Mouse (Mus musculus): Measurements from ENCODE around the gene Asl. TPM values are rescaled to one million over a fixed set of nuclear protein-coding genes. Genes with fewer than 3 reads are reported as not detected.

Gene Asl
- total and polyA plus RNA-seq, 2 experiments from 2014 or later = 39.1 to 52.8 TPM

GRCm38 (mm10) chr5:130022366-130022765, 6.7 kb downstream of the Asl start:
- H3K4me2 ChIP-seq (ENCODE audit: low read depth, low read length, poor library complexity, severe bottlenecking) = no peak overlapping the region
- ATAC-seq (ENCODE audit: low FRiP score) (no peak), DNase-seq (ENCODE audit: low spot score) (no peak)
- WGBS = 89% methylated on average over 7 of the region's 7 CpGs
- H3K9me3 ChIP-seq (ENCODE audit: low read length) = no peaks in the 10 kb centered on the region
- no peak overlapping the region for H3K4me3 ChIP-seq (ENCODE audit: low read depth, low read length)
- H3K27me3 ChIP-seq (ENCODE audit: insufficient read depth, low read length) = no peaks in the 10 kb centered on the region
- TF ChIP-seq CTCF (IDR thresholded peaks at IDR 0.05) = no peak
- H3K27ac ChIP-seq (ENCODE audit: low read depth, low read length) = no peak overlapping the region
- no peak overlapping the region for H3K9ac ChIP-seq (replicated peaks; ENCODE audit: low read length, poor library complexity, severe bottlenecking)
- no peaks in the 10 kb centered on the region for H3K36me3 ChIP-seq (ENCODE audit: insufficient read depth, low read length)
- H3K4me1 ChIP-seq (ENCODE audit: insufficient read depth, low read length) = no peaks in the 10 kb centered on the region

- DNase-seq (ENCODE audit: low spot score) = peak; percentile 38
- no peak overlapping the region for H3K4me2 ChIP-seq (ENCODE audit: low read depth, low read length, poor library complexity, severe bottlenecking)
- 55% methylated on average over 5 of the region's 5 CpGs for WGBS
- TF ChIP-seq CTCF (IDR thresholded peaks at IDR 0.05) = no peak
- H3K9ac ChIP-seq (replicated peaks; ENCODE audit: low read length, poor library complexity, severe bottlenecking) = no peak overlapping the region
- no peaks in the 10 kb centered on the region for H3K9me3 ChIP-seq (ENCODE audit: low read length)
- H3K27me3 ChIP-seq (ENCODE audit: insufficient read depth, low read length) = no peaks in the 10 kb centered on the region
- H3K27ac ChIP-seq (ENCODE audit: low read depth, low read length) = no peak overlapping the region
- no peaks in the 10 kb centered on the region for H3K4me1 ChIP-seq (ENCODE audit: insufficient read depth, low read length)
- ATAC-seq (ENCODE audit: low FRiP score) = no peak
- no peak overlapping the region for H3K4me3 ChIP-seq (ENCODE audit: low read depth, low read length)
- no peaks in the 10 kb centered on the region for H3K36me3 ChIP-seq (ENCODE audit: insufficient read depth, low read length)
Measured at GRCm38 (mm10) chr5:130021361-130021966, 7.6 kb downstream of the Asl start.

GRCm38 (mm10) chr5:130019461-130019860, 9.6 kb downstream of the Asl start:
- Histone ChIP-seq H3K27ac (ENCODE audit: low read depth, low read length) (no peak overlapping the region), H3K4me3 (ENCODE audit: low read depth, low read length) (no peak overlapping the region), H3K4me2 (ENCODE audit: low read depth, low read length, poor library complexity, severe bottlenecking) (no peak overlapping the region), H3K9ac (replicated peaks; ENCODE audit: low read length, poor library complexity, severe bottlenecking) (no peak overlapping the region), H3K4me1 (ENCODE audit: insufficient read depth, low read length) (no peaks in the 10 kb centered on the region), H3K27me3 (ENCODE audit: insufficient read depth, low read length) (no peaks in the 10 kb centered on the region), H3K36me3 (ENCODE audit: insufficient read depth, low read length) (peaks cover 6% of the 10 kb centered on the region; the same call in 1 of the 2 replicates), H3K9me3 (ENCODE audit: low read length) (no peaks in the 10 kb centered on the region)
- ATAC-seq (ENCODE audit: low FRiP score) (no peak), DNase-seq (ENCODE audit: low spot score) (no peak)
- no peak for TF ChIP-seq CTCF (IDR thresholded peaks at IDR 0.05)
- WGBS = 83% methylated on average over 8 of the region's 8 CpGs

GRCm38 (mm10) chr5:130015104-130015503, 13.9 kb downstream of the Asl start:
- ATAC-seq (ENCODE audit: low FRiP score) (no peak), DNase-seq (ENCODE audit: low spot score) (no peak)
- peak; percentile 23; the same call in 1 of the 2 replicates for TF ChIP-seq CTCF (IDR thresholded peaks at IDR 0.05)
- no peaks in the 10 kb centered on the region for H3K4me1 ChIP-seq (ENCODE audit: insufficient read depth, low read length)
- no peak overlapping the region for H3K4me3 ChIP-seq (ENCODE audit: low read depth, low read length)
- WGBS = 99% methylated on average over 3 of the region's 3 CpGs
- no peak overlapping the region for H3K27ac ChIP-seq (ENCODE audit: low read depth, low read length)
- H3K9me3 ChIP-seq (ENCODE audit: low read length) = no peaks in the 10 kb centered on the region
- H3K4me2 ChIP-seq (ENCODE audit: low read depth, low read length, poor library complexity, severe bottlenecking) = no peak overlapping the region
- H3K36me3 ChIP-seq (ENCODE audit: insufficient read depth, low read length) = peaks cover 19% of the 10 kb centered on the region
- no peak overlapping the region for H3K9ac ChIP-seq (replicated peaks; ENCODE audit: low read length, poor library complexity, severe bottlenecking)
- H3K27me3 ChIP-seq (ENCODE audit: insufficient read depth, low read length) = no peaks in the 10 kb centered on the region

GRCm38 (mm10) chr5:130010961-130011360, 18.1 kb downstream of the Asl start:
- ATAC-seq (ENCODE audit: low FRiP score) (no peak), DNase-seq (ENCODE audit: low spot score) (no peak)
- peaks cover 15% of the 10 kb centered on the region for H3K36me3 ChIP-seq (ENCODE audit: insufficient read depth, low read length)
- H3K4me2 ChIP-seq (ENCODE audit: low read depth, low read length, poor library complexity, severe bottlenecking) = no peak overlapping the region
- no peak overlapping the region for H3K9ac ChIP-seq (replicated peaks; ENCODE audit: low read length, poor library complexity, severe bottlenecking)
- WGBS = 96% methylated on average over 5 of the region's 5 CpGs
- H3K9me3 ChIP-seq (ENCODE audit: low read length) = no peaks in the 10 kb centered on the region
- H3K4me3 ChIP-seq (ENCODE audit: low read depth, low read length) = no peak overlapping the region
- no peaks in the 10 kb centered on the region for H3K27me3 ChIP-seq (ENCODE audit: insufficient read depth, low read length)
- peak; percentile 52 for TF ChIP-seq CTCF (IDR thresholded peaks at IDR 0.05)
- no peak overlapping the region for H3K27ac ChIP-seq (ENCODE audit: low read depth, low read length)
- no peaks in the 10 kb centered on the region for H3K4me1 ChIP-seq (ENCODE audit: insufficient read depth, low read length)

GRCm38 (mm10) chr5:130009784-130010183, 19.3 kb downstream of the Asl start:
- Histone ChIP-seq H3K36me3 (ENCODE audit: insufficient read depth, low read length) (peaks cover 13% of the 10 kb centered on the region; the same call in 1 of the 2 replicates), H3K4me1 (ENCODE audit: insufficient read depth, low read length) (no peaks in the 10 kb centered on the region), H3K4me2 (ENCODE audit: low read depth, low read length, poor library complexity, severe bottlenecking) (no peak overlapping the region), H3K27ac (ENCODE audit: low read depth, low read length) (no peak overlapping the region), H3K4me3 (ENCODE audit: low read depth, low read length) (no peak overlapping the region), H3K9ac (replicated peaks; ENCODE audit: low read length, poor library complexity, severe bottlenecking) (no peak overlapping the region), H3K9me3 (ENCODE audit: low read length) (no peaks in the 10 kb centered on the region), H3K27me3 (ENCODE audit: insufficient read depth, low read length) (no peaks in the 10 kb centered on the region)
- WGBS = 97% methylated on average over 4 of the region's 4 CpGs
- ATAC-seq (ENCODE audit: low FRiP score) = no peak
- no peak for TF ChIP-seq CTCF (IDR thresholded peaks at IDR 0.05)
- no peak for DNase-seq (ENCODE audit: low spot score)
